In genomic region chr7:130754790-130755189, GRCm38 (mm10) we compare ENCODE assay signal across 9 mouse cellular contexts. TPM values are rescaled to one million over a fixed set of nuclear protein-coding genes. Genes with fewer than 3 reads are reported as not detected.
DNase-seq lines count a peak whose midpoint lies in the region; ATAC-seq and TF ChIP-seq lines count a peak whose summit lies in the region.
"Had no signal": no experiment of that assay in that cellular context is flagged by ENCODE, and none has a peak within 500 bp of the region (broad histone marks: within the 10 kb centered on the region; RNA-seq: fewer than 3 reads in every experiment).

No protein-coding gene starts in this region.

- no peak for DNase-seq in forebrain, embryonic 11.5 days (ENCODE audit: low spot score)
- no peak for DNase-seq in testis, postnatal 14 days (ENCODE audit: low spot score)
- DNase-seq in thymus, postnatal 14 days = no peak
- DNase-seq in thymus, postnatal 25 days = no peak

- no peak overlapping the region for H3K4me2 ChIP-seq in forebrain, embryonic 15.5 days (replicated peaks)
- no peak overlapping the region for H3K4me2 ChIP-seq in forebrain, embryonic 11.5 days (ENCODE audit: low read depth, low read length, severe bottlenecking)
- no peak overlapping the region for H3K4me2 ChIP-seq in hindbrain, embryonic 12.5 days (replicated peaks)
- H3K4me2 ChIP-seq: liver, embryonic 15.5 days had no signal

- no peak for TF ChIP-seq POLR2A in testis, adult 2 months (IDR thresholded peaks at IDR 0.05; ENCODE audit: control insufficient read depth, low read depth, low read length)

- H3K9ac ChIP-seq in forebrain, embryonic 15.5 days (replicated peaks) = no peak overlapping the region
- no peak overlapping the region for H3K9ac ChIP-seq in forebrain, embryonic 11.5 days (ENCODE audit: low read length)
- no peak overlapping the region for H3K9ac ChIP-seq in hindbrain, embryonic 12.5 days
- H3K9ac ChIP-seq: liver, embryonic 15.5 days had no signal

- H3K27me3 ChIP-seq in forebrain, embryonic 15.5 days = no peaks in the 10 kb centered on the region
- H3K27me3 ChIP-seq in forebrain, embryonic 11.5 days (ENCODE audit: control insufficient read depth, insufficient read depth, low read length) = no peaks in the 10 kb centered on the region
- H3K27me3 ChIP-seq in testis, adult 2 months (ENCODE audit: control insufficient read depth, insufficient read depth, low read length) = no peaks in the 10 kb centered on the region
- no peaks in the 10 kb centered on the region for H3K27me3 ChIP-seq in hindbrain, embryonic 12.5 days
- H3K27me3 ChIP-seq: liver, embryonic 15.5 days had no signal

- H3K9me3 ChIP-seq in forebrain, embryonic 15.5 days = no peaks in the 10 kb centered on the region
- no peaks in the 10 kb centered on the region for H3K9me3 ChIP-seq in forebrain, embryonic 11.5 days (ENCODE audit: control insufficient read depth, low read length)
- no peaks in the 10 kb centered on the region for H3K9me3 ChIP-seq in hindbrain, embryonic 12.5 days (replicated peaks)
- H3K9me3 ChIP-seq: liver, embryonic 15.5 days had no signal

- peak; percentile 34; the same call in 1 of the 2 replicates for TF ChIP-seq CTCF in testis, adult 2 months (IDR thresholded peaks at IDR 0.05; ENCODE audit: control insufficient read depth, insufficient read depth, insufficient replicate concordance, low read depth, low read length)

- 91% methylated on average over 2 of the region's 2 CpGs for WGBS in forebrain, embryonic 15.5 days
- WGBS in forebrain, embryonic 11.5 days = 94% methylated on average over 2 of the region's 2 CpGs
- WGBS in hindbrain, embryonic 12.5 days = 93% methylated on average over 2 of the region's 2 CpGs

- H3K4me1 ChIP-seq in forebrain, embryonic 15.5 days = peaks cover 19% of the 10 kb centered on the region
- peaks cover 10% of the 10 kb centered on the region; the same call in 1 of the 2 replicates for H3K4me1 ChIP-seq in forebrain, embryonic 11.5 days (replicated peaks; ENCODE audit: control insufficient read depth, insufficient read depth, low read length)
- peaks cover 7% of the 10 kb centered on the region for H3K4me1 ChIP-seq in testis, adult 2 months (ENCODE audit: control insufficient read depth, insufficient read depth, low read length)
- H3K4me1 ChIP-seq in hindbrain, embryonic 12.5 days = peaks cover 42% of the 10 kb centered on the region
- H3K4me1 ChIP-seq: liver, embryonic 15.5 days had no signal

- ATAC-seq in forebrain, embryonic 15.5 days (replicated peaks) = no peak
- ATAC-seq in forebrain, embryonic 11.5 days (replicated peaks; ENCODE audit: low FRiP score) = no peak
- no peak for ATAC-seq in hindbrain, embryonic 12.5 days (ENCODE audit: low FRiP score)
- no peak for ATAC-seq in activated CD4-positive, CD25-positive, alpha-beta regulatory T cell, adult 4 months

- H3K4me3 ChIP-seq in forebrain, embryonic 15.5 days = no peak overlapping the region
- no peak overlapping the region for H3K4me3 ChIP-seq in forebrain, embryonic 11.5 days (ENCODE audit: low read depth, low read length)
- H3K4me3 ChIP-seq in testis, adult 2 months (ENCODE audit: control insufficient read depth, low read depth, low read length) = no peak overlapping the region
- H3K4me3 ChIP-seq in hindbrain, embryonic 12.5 days = no peak overlapping the region
- H3K4me3 ChIP-seq: liver, embryonic 15.5 days had no signal

- H3K27ac ChIP-seq in forebrain, embryonic 15.5 days (replicated peaks) = peak overlapping the region; percentile 5; the same call in 1 of the 2 replicates
- H3K27ac ChIP-seq in forebrain, embryonic 11.5 days (ENCODE audit: low read depth, low read length) = no peak overlapping the region
- H3K27ac ChIP-seq in testis, adult 2 months (ENCODE audit: control insufficient read depth, insufficient read depth, low read depth, low read length) = no peak overlapping the region
- peak overlapping the region; percentile 40; the same call in 1 of the 2 replicates for H3K27ac ChIP-seq in hindbrain, embryonic 12.5 days
- H3K27ac ChIP-seq: liver, embryonic 15.5 days had no signal

- H3K36me3 ChIP-seq in forebrain, embryonic 15.5 days = peaks cover 37% of the 10 kb centered on the region
- no peaks in the 10 kb centered on the region; the same call in 1 of the 2 replicates for H3K36me3 ChIP-seq in forebrain, embryonic 11.5 days (ENCODE audit: control insufficient read depth, insufficient read depth, low read length)
- H3K36me3 ChIP-seq in testis, adult 2 months (ENCODE audit: control insufficient read depth, insufficient read depth, low read length) = no peaks in the 10 kb centered on the region
- peaks cover 50% of the 10 kb centered on the region for H3K36me3 ChIP-seq in hindbrain, embryonic 12.5 days
- H3K36me3 ChIP-seq: liver, embryonic 15.5 days had no signal

RNA-seq across cellular contexts. Expression of gene Btbd16, which starts 19.1 kb away (rescaled TPM):
- polyA plus RNA-seq in forebrain, embryonic 15.5 days (2015; fragmentation: Nextera tagmentation; extraction: Ambion mirVana) = not detected in 2 replicates
- not detected in 2 replicates for polyA plus RNA-seq in forebrain, embryonic 11.5 days (2014; fragmentation: Nextera tagmentation; extraction: Ambion mirVana)
- polyA plus RNA-seq in testis, adult 2 months (2012; rRNA removed) = 254 and 255 TPM in 2 replicates
- not detected in 2 replicates for polyA plus RNA-seq in hindbrain, embryonic 12.5 days (2016; fragmentation: Nextera tagmentation; extraction: Ambion mirVana)
- 1 to 10 TPM; 2.2 to 4.2 TPM for polyA plus RNA-seq in activated CD4-positive, CD25-positive, alpha-beta regulatory T cell, adult 4 months (2017; shearing (Covaris generic))
- polyA plus RNA-seq: liver, embryonic 15.5 days had no signal

Comparison
In these comparisons a context has a peak if more than half of its experiments do, and no peak if none do; other contexts are left out.
1. H3K27ac ChIP-seq: peak in forebrain, embryonic 15.5 days (single experiment) and hindbrain, embryonic 12.5 days (single experiment); none in forebrain, embryonic 11.5 days (single experiment) and testis, adult 2 months (single experiment).
2. RNA of gene Btbd16, which starts 19.1 kb away (polyA plus RNA-seq): 254 to 255 TPM in testis, adult 2 months; 2.2 to 4.2 TPM in activated CD4-positive, CD25-positive, alpha-beta regulatory T cell, adult 4 months, not detected in forebrain, embryonic 15.5 days, not detected in forebrain, embryonic 11.5 days and not detected in hindbrain, embryonic 12.5 days; every median in the first group is over 10 times any median in the second.